Mouse (Mus musculus) splenic B cell, adult 2 months (primary cell): ENCODE data around the gene Chil5.
A peak's percentile ranks its signal among the peaks of the same experiment; 100 is the strongest.
"Not testable (repeated sequence)": the region's sequence is repeated elsewhere in the genome, so short reads cannot be mapped to it uniquely, and the experiment has no call there.

ENCODE experiments used
- DNase-seq: peaks from one replicate; pipeline ENCODE4 v3.0.0-alpha.2; 2011; ENCODE audit warnings: low read depth, low spot score
- H3K27me3 ChIP-seq: 2 replicates; pipeline ENCODE4 v1.6.1; 2012; ENCODE audit warnings: mild to moderate bottlenecking, low read length, moderate library complexity, mixed read lengths; ENCODE audit not compliant: control insufficient read depth, poor library complexity, insufficient read depth, severe bottlenecking
- H3K36me3 ChIP-seq: 2 replicates; pipeline ENCODE4 v1.6.1; 2012; ENCODE audit warnings: mild to moderate bottlenecking, low read length, moderate library complexity, mixed read lengths; ENCODE audit not compliant: control insufficient read depth, poor library complexity, insufficient read depth, severe bottlenecking

Chil5 gene

GRCm38 (mm10) chr3:105991653-105992283, 40.8 kb downstream of the Chil5 start:
- H3K36me3 ChIP-seq: no peaks in the 10 kb centered on the region
- no peaks in the 10 kb centered on the region for H3K27me3 ChIP-seq
- DNase-seq: peak; percentile 79

DNA sequence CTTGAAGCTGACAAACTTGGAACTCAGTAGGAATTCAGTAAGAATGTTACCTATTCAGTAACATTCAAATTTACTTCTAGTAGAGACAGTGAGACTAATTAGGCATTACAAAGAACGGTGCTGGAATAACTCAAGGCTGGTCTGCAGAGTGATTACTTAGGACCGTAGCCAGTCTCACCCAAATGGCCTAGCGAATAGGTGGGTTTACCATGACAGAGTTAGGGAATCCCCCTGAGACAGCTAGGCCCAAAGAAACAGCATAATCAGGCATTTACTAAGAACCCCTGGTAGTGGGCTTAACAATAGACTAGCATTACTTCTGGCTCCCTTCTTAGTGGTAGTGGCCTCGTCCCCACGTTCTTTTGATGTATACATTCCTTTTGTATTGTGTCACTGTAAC, 43.0 kb downstream of the Chil5 start:
- H3K27me3 ChIP-seq, DNase-seq: not testable (repeated sequence)

GRCm38 (mm10) chr3:105974174-105974573, 58.4 kb downstream of the Chil5 start:
- no peaks in the 10 kb centered on the region for H3K36me3 ChIP-seq
- H3K27me3 ChIP-seq: no peaks in the 10 kb centered on the region
- no peak for DNase-seq

More for the DNA sequence above, 43.0 kb downstream of the Chil5 start:
- not testable (repeated sequence) for H3K36me3 ChIP-seq

GRCm38 (mm10) chr3:105973411-105973810, 59.2 kb downstream of the Chil5 start, which contains the start of gene Ovgp1:
TSS of gene Ovgp1 (plus strand) at chr3:105973711.
- no peak for DNase-seq
- H3K27me3 ChIP-seq: no peaks in the 10 kb centered on the region
- no peaks in the 10 kb centered on the region; the same call in 1 of the 2 replicates for H3K36me3 ChIP-seq

DNA sequence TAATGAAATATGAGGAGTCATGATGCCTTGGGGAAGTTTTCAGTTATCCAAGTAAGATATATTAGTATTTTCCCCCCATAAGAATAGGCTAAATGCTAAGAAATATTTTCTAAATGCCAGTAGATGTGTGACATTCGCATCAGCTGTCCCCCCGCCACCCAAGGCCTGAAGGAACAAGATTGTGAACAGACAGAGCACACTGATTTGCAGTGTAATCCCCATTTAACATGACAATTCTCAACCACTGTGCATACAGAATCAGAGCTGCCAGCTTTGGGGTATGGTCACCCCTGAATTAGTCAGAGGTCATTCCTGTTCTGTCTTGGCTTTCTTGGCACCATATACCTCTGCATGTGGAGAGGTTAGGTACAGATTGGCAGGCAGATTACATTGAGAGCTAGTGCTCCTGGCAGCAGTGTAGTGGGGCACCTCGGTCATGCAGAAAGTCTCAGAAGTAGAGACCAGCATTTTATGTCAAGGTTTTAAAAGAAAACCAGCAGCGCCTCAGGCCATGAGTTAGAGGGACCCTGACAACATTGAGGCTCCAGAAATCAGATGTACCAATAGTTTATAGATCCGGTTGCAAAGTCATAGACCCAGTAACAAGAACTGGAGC, 60.7 kb downstream of the Chil5 start:
- H3K27me3 ChIP-seq: no peaks in the 10 kb centered on the region
- DNase-seq: no peak
- no peaks in the 10 kb centered on the region; the same call in 1 of the 2 replicates for H3K36me3 ChIP-seq
